Mouse (Mus musculus): ENCODE measurements around the gene Grn.

The Grn gene

GRCm38 (mm10) chr11:102425555-102426316 lies 4.4 kb upstream of the Grn start:
- peak; percentile 11 for DNase-seq

GRCm38 (mm10) chr11:102428981-102429540 lies 1.1 kb upstream of the Grn start:
- DNase-seq, result peak; percentile 37

GRCm38 (mm10) chr11:102429551-102429950 lies 564 bp upstream of the Grn start:
- DNase-seq, result no peak

- DNase-seq, result peak; percentile 74
Observed at GRCm38 (mm10) chr11:102431018-102431645, 1.0 kb downstream of the Grn start.

GRCm38 (mm10) chr11:102431728-102432114 lies 1.6 kb downstream of the Grn start:
- DNase-seq, result no peak

- peak; percentile 56 for DNase-seq
Observed at GRCm38 (mm10) chr11:102432115-102432843, 2.2 kb downstream of the Grn start.

GRCm38 (mm10) chr11:102432896-102433295 lies 2.8 kb downstream of the Grn start:
- DNase-seq, result peak; percentile 86

- peak; percentile 60 for DNase-seq
Observed at GRCm38 (mm10) chr11:102433866-102434265, 3.8 kb downstream of the Grn start.

GRCm38 (mm10) chr11:102434406-102434805 lies 4.3 kb downstream of the Grn start:
- DNase-seq, result peak; percentile 88

- DNase-seq, result peak; percentile 68
Observed at GRCm38 (mm10) chr11:102434816-102435705, 4.9 kb downstream of the Grn start.

GRCm38 (mm10) chr11:102435754-102436470 lies 5.8 kb downstream of the Grn start:
- peak; percentile 69 for DNase-seq

- DNase-seq, result no peak
Observed at GRCm38 (mm10) chr11:102436471-102436790, 6.3 kb downstream of the Grn start.

- DNase-seq, result peak; percentile 77
Observed at GRCm38 (mm10) chr11:102437120-102438061, 7.3 kb downstream of the Grn start.

GRCm38 (mm10) chr11:102438212-102439092 lies 8.3 kb downstream of the Grn start:
- peak; percentile 83 for DNase-seq

- peak; percentile 83 for DNase-seq
Observed at GRCm38 (mm10) chr11:102439093-102440082, 9.3 kb downstream of the Grn start.

GRCm38 (mm10) chr11:102440255-102440654 lies 10.1 kb downstream of the Grn start:
- DNase-seq, result peak; percentile 34

GRCm38 (mm10) chr11:102441434-102441833 lies 11.3 kb downstream of the Grn start:
- peak; percentile 14 for DNase-seq

- peak; percentile 49 for DNase-seq
Observed at GRCm38 (mm10) chr11:102442089-102442488, 12.0 kb downstream of the Grn start.
